Mouse (Mus musculus) stomach, embryonic 14.5 days (tissue): ENCODE data around the gene Zkscan1. TPM values are rescaled to one million over a fixed set of nuclear protein-coding genes. Genes with fewer than 3 reads are reported as not detected.

ENCODE experiments used
- ATAC-seq: fragments of 200-750 bp; cut with Nextera tagmentation; 2 replicates; pipeline ENCODE4 v1.8.0; 2017; ENCODE audit warnings: low read depth, moderate TSS enrichment; ENCODE audit not compliant: insufficient number of reproducible peaks, insufficient read depth, low FRiP score
- H3K27ac ChIP-seq: fragments of 300-500 bp; sonication (generic); 2 replicates; pipeline ENCODE4 v1.5.1; 2014; ENCODE audit warnings: mild to moderate bottlenecking, low read length, moderate library complexity, mixed read lengths
- H3K27me3 ChIP-seq: fragments of 300-500 bp; sonication (generic); 2 replicates; pipeline ENCODE4 v1.6.1; 2014; ENCODE audit warnings: low read length, control low read depth, mixed read lengths; ENCODE audit not compliant: control insufficient read depth, insufficient read depth
- H3K36me3 ChIP-seq: fragments of 300-500 bp; sonication (generic); 2 replicates; pipeline ENCODE4 v1.6.1; 2014; ENCODE audit warnings: mild to moderate bottlenecking, control low read depth, low read length, moderate library complexity, mixed read lengths; ENCODE audit not compliant: control insufficient read depth, insufficient read depth
- H3K4me1 ChIP-seq: fragments of 300-500 bp; sonication (generic); 2 replicates; pipeline ENCODE4 v1.6.1; 2014; ENCODE audit warnings: low read length, control low read depth, mixed read lengths; ENCODE audit not compliant: control insufficient read depth, insufficient read depth
- H3K4me2 ChIP-seq: fragments of 300-500 bp; sonication (generic); replicated peaks from 2 replicates; pipeline ENCODE4 v1.6.1; 2014; ENCODE audit warnings: low read depth, low read length, control low read depth
- H3K4me3 ChIP-seq: fragments of 300-500 bp; sonication (generic); 2 replicates; pipeline ENCODE4 v1.5.1; 2014; ENCODE audit warnings: low read depth, low read length, control low read depth
- H3K9ac ChIP-seq: fragments of 300-500 bp; sonication (generic); replicated peaks from 2 replicates; pipeline ENCODE4 v1.6.1; 2014; ENCODE audit warnings: low read depth, mild to moderate bottlenecking, control low read depth, low read length, moderate library complexity, mixed read lengths
- H3K9me3 ChIP-seq: fragments of 300-500 bp; sonication (generic); 2 replicates; pipeline ENCODE4 v1.6.1; 2016; ENCODE audit warnings: low read depth, low read length, control low read depth; ENCODE audit not compliant: control insufficient read depth
- WGBS: fragments of 180-500 bp; shearing (Covaris S2); extraction: QIAGEN DNeasy Blood & Tissue Kit; methylation state at CpG from one replicate; pipeline ENCODE4 v1.1.7; 2014; 5-methylcytosine and 5-hydroxymethylcytosine counted together
- polyA plus RNA-seq: library from polyadenylated mRNA; unstranded; fragments of >200 nt; fragmentation: Nextera tagmentation; extraction: Ambion mirVana; gene quantifications from 2 replicates; pipeline ENCODE4 v1.2.1, GENCODE M21; 2014

The Zkscan1 gene
- polyA plus RNA-seq, 1 experiment from 2014 or later: 28.0 TPM

DNA sequence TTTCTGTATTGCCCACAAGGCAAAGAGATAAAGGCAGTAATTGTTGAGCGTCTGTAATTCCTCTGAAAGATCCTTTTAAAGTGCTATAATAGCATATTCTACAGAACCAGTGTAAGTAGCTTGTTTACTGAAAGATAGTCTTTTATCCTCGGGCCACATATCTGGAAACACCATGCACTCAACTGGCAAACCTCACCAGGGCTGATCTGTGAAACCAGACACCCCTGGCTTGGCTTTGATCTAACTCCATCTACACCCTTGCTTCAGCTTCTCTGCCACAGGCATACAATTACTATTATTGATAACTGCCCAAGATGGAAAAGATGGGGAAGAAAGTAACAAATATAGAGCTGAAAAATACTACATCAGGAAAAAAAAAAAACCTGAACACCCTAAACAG, 377 bp upstream of the Zkscan1 start:
- H3K4me2 ChIP-seq: peak overlapping the region; percentile 25; the same call in 1 of the 2 replicates
- H3K9ac ChIP-seq: no peak overlapping the region
- no peaks in the 10 kb centered on the region for H3K36me3 ChIP-seq
- WGBS: 33% methylated on average over 2 of the region's 2 CpGs
- ATAC-seq: no peak
- no peaks in the 10 kb centered on the region for H3K9me3 ChIP-seq
- no peaks in the 10 kb centered on the region for H3K27me3 ChIP-seq
- H3K4me3 ChIP-seq: peak overlapping the region; percentile 80; the same call in 1 of the 2 replicates
- H3K27ac ChIP-seq: no peak overlapping the region
- peaks cover 9% of the 10 kb centered on the region; the same call in 1 of the 2 replicates for H3K4me1 ChIP-seq

DNA sequence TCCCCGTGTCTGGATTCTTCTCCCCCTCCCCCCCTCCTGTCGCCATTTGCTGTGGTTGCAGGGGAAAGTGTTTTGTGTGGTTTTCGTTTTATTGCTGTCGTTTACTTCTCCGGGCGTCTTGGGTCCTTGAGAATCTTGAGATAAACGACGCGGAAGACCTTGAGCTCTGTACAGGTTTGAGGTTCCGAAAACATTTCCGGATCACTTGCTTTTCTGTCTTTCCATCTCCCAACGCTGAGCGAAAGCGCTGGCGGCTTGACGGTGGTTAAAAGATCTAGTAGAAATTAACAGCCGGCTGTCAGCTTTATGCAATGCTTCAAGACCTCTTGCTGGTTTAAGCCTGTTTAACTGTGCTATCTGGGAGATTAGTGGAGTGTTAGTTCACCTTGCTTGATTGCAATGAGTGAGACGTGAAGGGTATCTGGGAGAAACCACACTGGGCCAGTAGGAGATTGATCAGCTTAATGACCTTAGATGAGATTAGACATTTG, 582 bp downstream of the Zkscan1 start:
- Histone ChIP-seq H3K9me3 (no peaks in the 10 kb centered on the region), H3K4me2 (peak overlapping the region; percentile 47), H3K9ac (peak overlapping the region; percentile 87), H3K36me3 (no peaks in the 10 kb centered on the region), H3K27me3 (no peaks in the 10 kb centered on the region), H3K4me1 (peaks cover 9% of the 10 kb centered on the region; the same call in 1 of the 2 replicates), H3K27ac (peak overlapping the region; percentile 82), H3K4me3 (peak overlapping the region; percentile 80)
- peak; percentile 7; the same call in 1 of the 2 replicates for ATAC-seq
- WGBS: under 1% methylated on average over 18 of the region's 18 CpGs

DNA sequence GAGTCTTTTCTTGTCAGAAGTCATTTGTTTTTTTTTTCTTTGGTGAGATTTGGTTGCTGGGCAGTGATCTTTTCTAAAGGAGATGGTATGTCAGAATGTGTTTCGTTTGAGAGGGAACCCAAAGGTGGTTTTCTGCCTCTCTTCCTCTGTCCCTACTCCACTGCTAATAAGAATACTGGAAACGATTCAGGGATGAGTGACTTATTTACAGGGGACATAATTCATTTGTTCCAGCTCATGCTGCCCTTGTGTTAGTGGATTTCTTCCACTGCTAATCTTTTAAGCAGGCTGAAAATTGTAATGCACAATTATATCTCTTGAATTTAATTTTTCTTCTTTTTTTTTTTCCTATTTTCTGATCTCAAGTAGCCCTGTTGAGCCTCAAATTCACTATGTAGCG, 2.0 kb downstream of the Zkscan1 start:
- H3K9ac ChIP-seq: no peak overlapping the region
- H3K4me1 ChIP-seq: peaks cover 9% of the 10 kb centered on the region; the same call in 1 of the 2 replicates
- no peak overlapping the region for H3K4me3 ChIP-seq
- no peaks in the 10 kb centered on the region for H3K36me3 ChIP-seq
- WGBS: 75% methylated on average over 3 of the region's 3 CpGs
- H3K4me2 ChIP-seq: peak overlapping the region; percentile 47
- no peaks in the 10 kb centered on the region for H3K9me3 ChIP-seq
- no peaks in the 10 kb centered on the region for H3K27me3 ChIP-seq
- H3K27ac ChIP-seq: no peak overlapping the region
- no peak for ATAC-seq

DNA sequence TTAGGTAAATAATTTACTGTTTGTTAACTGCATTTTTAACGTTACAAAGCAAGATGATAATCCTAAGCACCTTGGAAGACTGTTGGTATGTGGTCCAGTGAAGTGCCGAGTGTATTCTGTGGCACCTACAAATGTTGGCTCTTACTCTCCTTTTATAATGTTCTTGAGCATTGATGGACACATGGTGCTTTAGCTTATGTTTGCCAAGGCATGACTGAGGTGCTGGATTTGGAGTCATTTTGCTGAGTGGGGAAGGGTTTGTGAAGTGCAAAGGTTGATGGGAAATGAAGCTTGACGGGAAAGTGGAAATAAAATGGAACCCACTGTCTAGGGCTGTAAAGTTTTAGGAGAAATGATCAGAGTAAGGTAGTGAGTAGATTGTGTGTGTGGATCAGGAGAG, 3.5 kb downstream of the Zkscan1 start:
- Histone ChIP-seq H3K36me3 (peaks cover 6% of the 10 kb centered on the region; the same call in 1 of the 2 replicates), H3K4me2 (no peak overlapping the region), H3K9ac (no peak overlapping the region), H3K4me3 (no peak overlapping the region), H3K27ac (no peak overlapping the region), H3K9me3 (no peaks in the 10 kb centered on the region), H3K27me3 (no peaks in the 10 kb centered on the region), H3K4me1 (peaks cover 9% of the 10 kb centered on the region; the same call in 1 of the 2 replicates)
- no peak for ATAC-seq
- 74% methylated on average over 3 of the region's 3 CpGs for WGBS

DNA sequence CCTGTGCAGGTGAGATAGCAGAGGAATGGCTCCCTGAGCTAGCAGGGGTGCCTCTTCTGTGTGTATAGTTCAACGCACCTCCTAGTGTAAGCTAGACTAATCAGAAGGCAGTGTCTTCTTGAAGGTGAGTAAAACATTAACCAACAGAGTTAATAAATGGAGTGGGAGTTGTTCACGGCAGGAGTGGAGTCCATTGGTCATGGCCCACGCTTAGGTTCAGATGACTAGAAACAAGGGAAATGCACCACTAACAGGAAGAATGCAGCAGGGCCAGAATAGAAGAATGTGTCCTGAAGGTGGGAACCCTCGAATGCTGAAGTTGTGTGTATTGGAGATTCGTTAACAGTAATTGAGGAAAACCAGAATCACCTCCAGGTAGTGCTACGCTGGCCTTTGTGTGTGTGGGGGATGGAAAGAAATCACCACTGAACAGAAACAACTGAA, 4.2 kb downstream of the Zkscan1 start:
- ATAC-seq: peak; percentile 54

DNA sequence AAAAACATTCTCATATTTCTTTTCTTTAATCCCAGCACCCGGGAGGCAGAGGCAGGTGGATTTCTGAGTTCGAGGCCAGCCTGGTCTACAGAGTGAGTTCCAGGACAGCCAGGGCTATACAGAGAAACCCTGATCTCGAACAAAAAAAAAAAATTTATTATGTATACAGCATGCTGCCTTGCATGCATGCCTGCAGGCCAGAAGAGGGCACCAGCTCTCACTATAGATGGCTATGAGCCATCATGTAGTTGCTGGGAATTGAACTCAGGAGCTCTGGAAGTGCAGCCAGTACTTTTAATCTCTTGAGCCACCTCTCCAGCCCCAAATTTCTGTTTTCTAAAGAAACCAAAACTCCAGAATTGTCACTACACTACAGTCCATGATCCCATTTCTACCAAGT, 5.4 kb downstream of the Zkscan1 start:
- H3K27ac ChIP-seq: no peak overlapping the region
- H3K36me3 ChIP-seq: peaks cover 18% of the 10 kb centered on the region
- no peaks in the 10 kb centered on the region for H3K9me3 ChIP-seq
- peaks cover 9% of the 10 kb centered on the region; the same call in 1 of the 2 replicates for H3K4me1 ChIP-seq
- no peak overlapping the region for H3K4me3 ChIP-seq
- no peak overlapping the region for H3K4me2 ChIP-seq
- no peak overlapping the region for H3K9ac ChIP-seq
- no peak for ATAC-seq
- WGBS: 86% methylated on average over 3 of the region's 3 CpGs
- no peaks in the 10 kb centered on the region for H3K27me3 ChIP-seq

More for the DNA sequence above, 4.2 kb downstream of the Zkscan1 start:
- Histone ChIP-seq H3K36me3 (peaks cover 11% of the 10 kb centered on the region), H3K27ac (no peak overlapping the region), H3K4me3 (no peak overlapping the region), H3K4me2 (0 out of 2 replicates have a peak overlapping the region, but pooled peaks have one; percentile 1), H3K9ac (no peak overlapping the region), H3K9me3 (no peaks in the 10 kb centered on the region), H3K27me3 (no peaks in the 10 kb centered on the region), H3K4me1 (peaks cover 9% of the 10 kb centered on the region; the same call in 1 of the 2 replicates)
- 72% methylated on average over 6 of the region's 6 CpGs for WGBS

DNA sequence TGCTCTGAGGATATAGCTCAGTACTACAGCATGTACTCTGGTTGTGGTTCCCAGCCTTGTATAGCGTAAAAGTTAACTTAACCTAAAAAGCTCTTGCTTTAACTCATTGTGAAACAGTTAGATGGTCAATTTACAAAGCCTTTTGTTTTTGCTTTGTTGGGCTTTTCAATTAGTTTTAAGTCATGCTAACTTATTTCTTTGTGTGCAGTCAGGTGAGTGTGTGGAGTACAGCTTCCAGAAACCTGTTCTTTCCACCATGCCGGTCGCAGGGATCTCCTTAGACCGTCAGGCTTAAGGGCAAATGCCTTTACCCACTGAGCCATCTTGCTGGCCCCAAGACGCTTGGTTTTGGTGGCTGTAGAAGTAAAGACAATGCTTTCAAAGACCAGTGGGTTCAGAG, 5.9 kb downstream of the Zkscan1 start:
- Histone ChIP-seq H3K9ac (no peak overlapping the region), H3K9me3 (no peaks in the 10 kb centered on the region), H3K27ac (no peak overlapping the region), H3K27me3 (no peaks in the 10 kb centered on the region), H3K36me3 (peaks cover 18% of the 10 kb centered on the region), H3K4me1 (peaks cover 9% of the 10 kb centered on the region; the same call in 1 of the 2 replicates), H3K4me3 (no peak overlapping the region), H3K4me2 (no peak overlapping the region)
- ATAC-seq: no peak
- 94% methylated on average over 5 of the region's 5 CpGs for WGBS

DNA sequence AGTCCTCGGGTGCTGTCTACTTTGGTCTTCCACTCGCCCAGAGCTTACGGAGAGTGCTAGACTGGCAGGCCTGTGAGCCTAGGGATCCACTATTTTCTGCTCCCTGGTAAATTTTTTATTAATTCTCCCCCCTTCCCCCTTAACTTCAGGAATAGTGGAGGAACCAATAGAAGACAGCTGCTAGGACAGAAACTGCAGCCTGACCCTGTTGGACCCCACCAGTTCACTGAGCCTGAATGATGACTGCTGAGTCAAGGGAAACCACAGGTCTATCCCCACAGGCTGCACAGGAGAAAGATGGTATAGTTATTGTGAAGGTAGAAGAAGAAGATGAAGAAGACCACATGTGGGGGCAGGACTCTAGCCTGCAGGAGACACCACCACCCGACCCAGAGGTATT, 7.9 kb downstream of the Zkscan1 start:
- Histone ChIP-seq H3K27me3 (no peaks in the 10 kb centered on the region), H3K9ac (no peak overlapping the region), H3K36me3 (peaks cover 30% of the 10 kb centered on the region), H3K4me3 (no peak overlapping the region), H3K9me3 (no peaks in the 10 kb centered on the region), H3K4me2 (no peak overlapping the region), H3K4me1 (0 out of 2 replicates have a peak, but pooled peaks cover 3% of the 10 kb centered on the region), H3K27ac (no peak overlapping the region)
- no peak for ATAC-seq
- 98% methylated on average over 4 of the region's 4 CpGs for WGBS

DNA sequence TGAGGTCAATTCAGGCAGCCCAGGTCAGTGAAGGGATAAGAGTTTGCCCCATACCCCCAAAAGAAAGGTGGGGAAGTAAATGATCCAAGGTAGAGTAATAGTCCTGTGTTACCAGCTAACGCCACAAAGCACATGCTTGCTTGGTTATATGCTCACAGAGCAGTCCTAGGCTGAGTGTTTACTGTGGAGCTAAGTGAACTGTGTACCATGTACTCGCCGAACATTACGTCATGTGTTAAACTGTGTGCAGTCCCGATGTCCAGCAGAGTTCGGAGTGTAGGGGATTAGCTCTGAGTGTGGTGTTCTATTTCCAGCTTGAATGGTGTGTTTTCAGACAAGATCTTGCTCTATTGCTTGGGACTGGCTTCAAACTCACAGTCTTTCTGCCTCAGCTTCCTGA, 9.6 kb downstream of the Zkscan1 start:
- no peaks in the 10 kb centered on the region for H3K4me1 ChIP-seq
- no peak overlapping the region for H3K9ac ChIP-seq
- H3K9me3 ChIP-seq: no peaks in the 10 kb centered on the region
- H3K27me3 ChIP-seq: no peaks in the 10 kb centered on the region
- no peak for ATAC-seq
- WGBS: 94% methylated on average over 6 of the region's 6 CpGs
- no peak overlapping the region for H3K4me2 ChIP-seq
- H3K4me3 ChIP-seq: no peak overlapping the region
- H3K27ac ChIP-seq: no peak overlapping the region
- H3K36me3 ChIP-seq: peaks cover 46% of the 10 kb centered on the region
